Mouse (Mus musculus) effector memory CD4-positive, alpha-beta T cell, adult 5 months (primary cell): Measurements from ENCODE around the gene Il3ra. TPM values are rescaled to one million over a fixed set of nuclear protein-coding genes. Genes with fewer than 3 reads are reported as not detected.

Source experiments
- polyA plus RNA-seq: library from polyadenylated mRNA; unstranded; fragments of 100-300 nt; shearing (Covaris generic); gene quantifications from one replicate; pipeline ENCODE4 v1.2.1, GENCODE M21; 2017

The Il3ra gene
- 6.4 TPM for polyA plus RNA-seq

DNA sequence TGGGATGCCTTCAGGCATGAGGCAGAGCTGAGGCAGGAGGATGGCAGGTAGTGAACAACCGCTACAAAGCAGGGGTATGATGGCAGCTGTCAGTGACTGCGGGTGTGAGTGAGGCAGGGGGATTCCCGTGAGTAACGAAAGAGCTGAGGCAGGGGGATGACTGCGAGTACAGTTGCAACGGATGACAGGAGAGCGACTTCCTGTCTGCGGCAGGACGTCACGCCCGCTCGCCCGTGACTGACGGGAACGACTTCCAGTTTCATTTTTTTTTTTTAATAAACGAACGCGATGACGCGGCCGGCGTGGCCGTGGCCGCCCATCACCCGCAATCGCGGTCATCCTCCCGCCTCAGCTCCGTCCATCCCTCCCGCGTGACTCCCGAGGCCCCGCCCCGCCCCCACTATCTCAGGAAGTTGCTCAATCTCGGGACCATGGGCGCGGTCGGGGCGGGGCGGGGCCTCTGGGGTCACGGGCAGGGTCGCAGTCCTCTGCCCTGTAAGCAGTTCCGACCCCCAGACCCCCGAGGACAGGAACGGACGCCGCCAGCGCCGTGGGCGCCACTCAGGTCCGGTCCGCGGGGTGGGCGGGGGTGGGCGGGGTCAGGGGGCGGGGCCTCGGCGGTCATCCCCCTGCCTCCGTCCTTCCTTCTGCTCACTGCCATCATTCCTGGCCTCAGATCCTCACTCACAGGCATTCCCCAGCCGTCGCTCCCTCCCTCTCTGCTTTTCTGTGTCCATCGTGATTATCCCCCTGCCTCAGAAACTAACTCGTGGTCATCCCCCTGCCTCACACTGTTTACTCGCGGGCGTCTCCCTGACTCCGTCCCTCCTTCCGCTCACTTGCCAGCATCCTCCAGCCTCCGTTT is at the start of gene Il3ra:
Gene Il3ra, plus strand, starts transcription at position 328 of the 865 bp plus-strand sequence.

DNA sequence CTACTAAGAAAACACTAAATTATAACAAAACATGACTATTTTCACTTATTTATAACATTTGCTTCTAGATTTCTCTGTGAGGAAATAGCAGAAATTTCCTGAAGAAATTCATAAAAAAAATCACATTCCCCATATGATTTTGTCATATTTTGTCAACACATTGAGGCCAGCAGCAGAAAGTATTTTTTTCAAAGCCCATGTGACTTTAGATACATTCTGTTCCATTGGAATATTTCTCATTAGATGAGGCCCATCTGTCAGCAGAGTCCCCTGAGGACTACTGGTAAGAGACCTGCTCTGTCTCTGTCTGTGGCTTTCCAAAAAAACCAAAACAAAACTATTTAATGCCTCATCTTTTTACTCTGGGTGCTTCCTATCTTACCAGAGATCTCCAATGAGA is 23.5 kb upstream of the Il3ra start, which contains the start of gene Olfr31:
Gene Olfr31, plus strand, starts transcription at position 301 of the 400 bp plus-strand sequence.

DNA sequence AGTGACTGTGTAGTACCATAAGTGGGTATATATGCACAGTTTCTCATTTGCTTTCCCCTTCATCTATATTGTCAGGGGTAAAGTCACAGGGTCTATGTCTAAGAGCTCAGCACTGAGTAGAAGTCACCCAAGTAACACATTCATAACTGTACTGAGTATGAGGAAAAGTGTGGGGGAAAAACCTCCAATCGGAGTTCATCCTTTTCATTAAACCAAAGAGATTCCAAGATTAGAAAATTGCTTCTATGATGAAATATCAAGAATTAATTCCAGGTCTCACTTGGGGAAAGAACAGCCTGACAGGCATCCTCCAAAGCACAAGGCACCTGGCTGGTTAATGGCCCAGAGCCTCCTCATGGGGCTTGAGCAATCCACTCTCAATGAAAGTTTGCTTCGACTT is 54.9 kb downstream of the Il3ra start, which contains the start of gene Olfr721-ps1:
Gene Olfr721-ps1, plus strand, starts transcription at position 301 of the 400 bp plus-strand sequence.

Other genes with a start within 250 kb of the Il3ra start
- 94.7 TPM for gene Psmd6, start 225.3 kb upstream of the Il3ra start, polyA plus RNA-seq
- gene Olfr720, start 159.4 kb upstream of the Il3ra start, polyA plus RNA-seq = not detected
- gene Olfr31, start 23.4 kb upstream of the Il3ra start, polyA plus RNA-seq = 0.12 TPM
- not detected for gene Olfr721-ps1, start 55.0 kb downstream of the Il3ra start, polyA plus RNA-seq